Mouse (Mus musculus) liver, postnatal 0 days (tissue): ENCODE measurements around the gene Mrpl38. TPM values are rescaled to one million over a fixed set of nuclear protein-coding genes. Genes with fewer than 3 reads are reported as not detected.

Experiments
- ATAC-seq: fragments of 200-750 bp; cut with Nextera tagmentation; 2 replicates; pipeline ENCODE4 v1.8.0; 2017; ENCODE audit warnings: mild to moderate bottlenecking, moderate library complexity
- DNase-seq: peaks from one replicate; pipeline ENCODE4 v3.0.0-alpha.2; 2016
- H3K27ac ChIP-seq: fragments of 300-500 bp; sonication (generic); 2 replicates; pipeline ENCODE4 v1.5.1; 2014; ENCODE audit warnings: antibody characterized with exemption, moderate library complexity, mild to moderate bottlenecking, low read depth
- H3K27me3 ChIP-seq: fragments of 300-500 bp; sonication (generic); 2 replicates; pipeline ENCODE4 v1.6.1; 2014; ENCODE audit warnings: low read length, control low read depth, mixed read lengths; ENCODE audit not compliant: insufficient read depth
- H3K36me3 ChIP-seq: fragments of 300-500 bp; sonication (generic); replicated peaks from 2 replicates; pipeline ENCODE4 v1.6.1; 2014; ENCODE audit warnings: mild to moderate bottlenecking, control low read depth, low read length, moderate library complexity, mixed read lengths; ENCODE audit not compliant: insufficient read depth
- H3K4me1 ChIP-seq: fragments of 300-500 bp; sonication (generic); 2 replicates; pipeline ENCODE4 v1.6.1; 2014; ENCODE audit warnings: antibody characterized with exemption, mild to moderate bottlenecking, control low read depth; ENCODE audit not compliant: insufficient read depth
- H3K4me2 ChIP-seq: fragments of 300-500 bp; sonication (generic); 2 replicates; pipeline ENCODE4 v1.6.1; 2014; ENCODE audit warnings: low read depth, mild to moderate bottlenecking, low read length, moderate library complexity, mixed read lengths
- H3K4me3 ChIP-seq: fragments of 300-500 bp; sonication (generic); 2 replicates; pipeline ENCODE4 v1.5.1; 2014; ENCODE audit warnings: low read depth, low read length
- H3K9ac ChIP-seq: fragments of 300-500 bp; sonication (generic); replicated peaks from 2 replicates; pipeline ENCODE4 v1.6.1; 2014; ENCODE audit warnings: mild to moderate bottlenecking, moderate library complexity
- H3K9me3 ChIP-seq: fragments of 300-500 bp; sonication (generic); 2 replicates; pipeline ENCODE4 v1.6.1; 2016; ENCODE audit warnings: mild to moderate bottlenecking, control low read depth, low read length, mixed read lengths
- CTCF ChIP-seq: sonication (generic); IDR thresholded peaks from 2 replicates; pipeline ENCODE4 v1.5.1; 2016; ENCODE audit warnings: antibody characterized with exemption, low read depth
- EP300 ChIP-seq: IDR thresholded peaks from 2 replicates; pipeline ENCODE4 v1.6.1; 2016; ENCODE audit warnings: antibody characterized with exemption, low read depth, mild to moderate bottlenecking
- WGBS: fragments of 180-500 bp; shearing (Covaris S2); extraction: QIAGEN DNeasy Blood & Tissue Kit; methylation state at CpG from one replicate; pipeline ENCODE4 v1.1.7; 2014; ENCODE audit not compliant: insufficient replicate concordance; 5-methylcytosine and 5-hydroxymethylcytosine counted together
- polyA plus RNA-seq: library from polyadenylated mRNA; unstranded; fragments of >200 nt; fragmentation: Nextera tagmentation; extraction: Ambion mirVana; gene quantifications from 2 replicates; pipeline ENCODE4 v1.2.1, GENCODE M21; 2015

Mrpl38 gene
- polyA plus RNA-seq, 1 experiment from 2014 or later = 44.0 TPM

- H3K36me3 ChIP-seq = no peaks in the 10 kb centered on the region
- peaks cover 45% of the 10 kb centered on the region for H3K4me1 ChIP-seq
- TF ChIP-seq CTCF (no peak), EP300 (no peak)
- no peak overlapping the region for H3K4me3 ChIP-seq
- DNase-seq (no peak), ATAC-seq (no peak)
- H3K27me3 ChIP-seq = no peaks in the 10 kb centered on the region
- WGBS = 74% methylated on average over 7 of the region's 7 CpGs
- H3K9me3 ChIP-seq = peaks cover 3% of the 10 kb centered on the region
- no peak overlapping the region for H3K9ac ChIP-seq
- H3K4me2 ChIP-seq = no peak overlapping the region
- no peak overlapping the region for H3K27ac ChIP-seq
Measured at GRCm38 (mm10) chr11:116100839-116101238, 37.8 kb downstream of the Mrpl38 start.

- WGBS = 58% methylated on average over 6 of the region's 6 CpGs
- Histone ChIP-seq H3K27ac (no peak overlapping the region), H3K4me3 (no peak overlapping the region), H3K9ac (no peak overlapping the region), H3K9me3 (peaks cover 3% of the 10 kb centered on the region), H3K4me2 (no peak overlapping the region), H3K4me1 (peaks cover 45% of the 10 kb centered on the region), H3K27me3 (no peaks in the 10 kb centered on the region), H3K36me3 (no peaks in the 10 kb centered on the region)
- ATAC-seq = peak; percentile 26; the same call in 1 of the 2 replicates
- TF ChIP-seq EP300 = no peak
- TF ChIP-seq CTCF = no peak
- DNase-seq = peak; percentile 53
Measured at GRCm38 (mm10) chr11:116100385-116100784, 38.3 kb downstream of the Mrpl38 start.

- Histone ChIP-seq H3K4me1 (peaks cover 43% of the 10 kb centered on the region), H3K36me3 (no peaks in the 10 kb centered on the region), H3K4me3 (no peak overlapping the region), H3K9me3 (peaks cover 3% of the 10 kb centered on the region), H3K27me3 (no peaks in the 10 kb centered on the region), H3K27ac (peak overlapping the region; percentile 76), H3K9ac (0 out of 2 replicates have a peak overlapping the region, but pooled peaks have one; percentile 5), H3K4me2 (peak overlapping the region; percentile 8; the same call in 1 of the 2 replicates)
- TF ChIP-seq CTCF (no peak), EP300 (no peak)
- 59% methylated on average over 6 of the region's 6 CpGs for WGBS
- no peak for ATAC-seq
- no peak for DNase-seq
Measured at GRCm38 (mm10) chr11:116099462-116099861, 39.2 kb downstream of the Mrpl38 start.

GRCm38 (mm10) chr11:116098711-116099460 is 39.8 kb downstream of the Mrpl38 start:
- H3K9ac ChIP-seq = 0 out of 2 replicates have a peak overlapping the region, but pooled peaks have one; percentile 5
- H3K9me3 ChIP-seq = peaks cover 3% of the 10 kb centered on the region
- ATAC-seq (peak; percentile 65), DNase-seq (no peak)
- WGBS = 61% methylated on average over 14 of the region's 14 CpGs
- no peak overlapping the region for H3K4me3 ChIP-seq
- H3K27me3 ChIP-seq = no peaks in the 10 kb centered on the region
- peak overlapping the region; percentile 8 for H3K4me2 ChIP-seq
- H3K36me3 ChIP-seq = no peaks in the 10 kb centered on the region
- H3K27ac ChIP-seq = peak overlapping the region; percentile 76
- TF ChIP-seq CTCF = no peak
- no peak for TF ChIP-seq EP300
- H3K4me1 ChIP-seq = peaks cover 40% of the 10 kb centered on the region

- Histone ChIP-seq H3K9ac (no peak overlapping the region), H3K9me3 (peaks cover 3% of the 10 kb centered on the region), H3K4me2 (no peak overlapping the region), H3K4me1 (peaks cover 30% of the 10 kb centered on the region), H3K4me3 (no peak overlapping the region), H3K36me3 (no peaks in the 10 kb centered on the region), H3K27me3 (no peaks in the 10 kb centered on the region), H3K27ac (0 out of 2 replicates have a peak overlapping the region, but pooled peaks have one; percentile 24)
- 70% methylated on average over 5 of the region's 5 CpGs for WGBS
- TF ChIP-seq CTCF (peak; percentile 71), EP300 (no peak)
- no peak for ATAC-seq
- DNase-seq = peak; percentile 75
Measured at GRCm38 (mm10) chr11:116096213-116097108, 42.2 kb downstream of the Mrpl38 start.

GRCm38 (mm10) chr11:116095573-116095972 is 43.1 kb downstream of the Mrpl38 start:
- no peak overlapping the region for H3K4me3 ChIP-seq
- peaks cover 3% of the 10 kb centered on the region for H3K9me3 ChIP-seq
- no peak overlapping the region for H3K27ac ChIP-seq
- 32% methylated on average over 3 of the region's 3 CpGs for WGBS
- no peak overlapping the region for H3K4me2 ChIP-seq
- no peaks in the 10 kb centered on the region for H3K36me3 ChIP-seq
- TF ChIP-seq CTCF (no peak), EP300 (no peak)
- 0 out of 2 replicates have a peak, but pooled peaks have one; percentile 5 for ATAC-seq
- peaks cover 24% of the 10 kb centered on the region for H3K4me1 ChIP-seq
- no peaks in the 10 kb centered on the region for H3K27me3 ChIP-seq
- H3K9ac ChIP-seq = no peak overlapping the region
- DNase-seq = peak; percentile 33
